Mouse (Mus musculus) forebrain, postnatal 0 days (tissue): ENCODE data around the gene Sp110. TPM values are rescaled to one million over a fixed set of nuclear protein-coding genes. Genes with fewer than 3 reads are reported as not detected.
"Not testable (repeated sequence)": the region's sequence is repeated elsewhere in the genome, so short reads cannot be mapped to it uniquely, and the experiment has no call there.

Experiments used
- ATAC-seq: fragments of 200-750 bp; cut with Nextera tagmentation; 2 replicates; pipeline ENCODE4 v1.8.0; 2017; ENCODE audit warnings: mild to moderate bottlenecking, moderate library complexity
- DNase-seq: peaks from one replicate; pipeline ENCODE4 v3.0.0-alpha.2; 2015
- H3K27ac ChIP-seq: fragments of 300-500 bp; sonication (generic); 2 replicates; pipeline ENCODE4 v1.5.1; 2014; ENCODE audit warnings: low read depth, mild to moderate bottlenecking, antibody characterized with exemption, low read length, moderate library complexity, mixed read lengths
- H3K27me3 ChIP-seq: fragments of 300-500 bp; sonication (generic); 2 replicates; pipeline ENCODE4 v1.6.1; 2014; ENCODE audit warnings: mild to moderate bottlenecking, low read length, mixed read lengths; ENCODE audit not compliant: insufficient read depth
- H3K36me3 ChIP-seq: fragments of 300-500 bp; sonication (generic); 2 replicates; pipeline ENCODE4 v1.6.1; 2014; ENCODE audit warnings: mild to moderate bottlenecking, moderate library complexity; ENCODE audit not compliant: insufficient read depth
- H3K4me1 ChIP-seq: fragments of 300-500 bp; sonication (generic); 2 replicates; pipeline ENCODE4 v1.6.1; 2014; ENCODE audit warnings: antibody characterized with exemption; ENCODE audit not compliant: insufficient read depth
- H3K4me2 ChIP-seq: fragments of 300-500 bp; sonication (generic); 2 replicates; pipeline ENCODE4 v1.6.1; 2014; ENCODE audit warnings: low read depth, mild to moderate bottlenecking, moderate library complexity
- H3K4me3 ChIP-seq: fragments of 300-500 bp; sonication (generic); 2 replicates; pipeline ENCODE4 v1.5.1; 2014; ENCODE audit warnings: low read depth, low read length, mixed read lengths
- H3K9ac ChIP-seq: fragments of 300-500 bp; sonication (generic); 2 replicates; pipeline ENCODE4 v1.6.1; 2014; ENCODE audit warnings: mild to moderate bottlenecking
- H3K9me3 ChIP-seq: fragments of 300-500 bp; sonication (generic); 2 replicates; pipeline ENCODE4 v1.6.1; 2016; ENCODE audit warnings: low read length
- WGBS: fragments of 180-500 bp; shearing (Covaris S2); extraction: QIAGEN DNeasy Blood & Tissue Kit; methylation state at CpG from one replicate; pipeline ENCODE4 v1.1.7; 2014; 5-methylcytosine and 5-hydroxymethylcytosine counted together
- polyA plus RNA-seq: library from polyadenylated mRNA; unstranded; fragments of >200 nt; fragmentation: Nextera tagmentation; extraction: Ambion mirVana; gene quantifications from 2 replicates; pipeline ENCODE4 v1.2.1, GENCODE M21; 2015
- total RNA-seq: library from RNA; depleted of rRNA; stranded (reverse); fragments of >200 nt; gene quantifications from 2 replicates; pipeline ENCODE4 v1.2.3, GENCODE M21; 2014; rRNA removed

Gene Sp110
- 1.3 TPM in 2 replicates for total RNA-seq
- 0.44 and 0.94 TPM in 2 replicates for polyA plus RNA-seq

DNA sequence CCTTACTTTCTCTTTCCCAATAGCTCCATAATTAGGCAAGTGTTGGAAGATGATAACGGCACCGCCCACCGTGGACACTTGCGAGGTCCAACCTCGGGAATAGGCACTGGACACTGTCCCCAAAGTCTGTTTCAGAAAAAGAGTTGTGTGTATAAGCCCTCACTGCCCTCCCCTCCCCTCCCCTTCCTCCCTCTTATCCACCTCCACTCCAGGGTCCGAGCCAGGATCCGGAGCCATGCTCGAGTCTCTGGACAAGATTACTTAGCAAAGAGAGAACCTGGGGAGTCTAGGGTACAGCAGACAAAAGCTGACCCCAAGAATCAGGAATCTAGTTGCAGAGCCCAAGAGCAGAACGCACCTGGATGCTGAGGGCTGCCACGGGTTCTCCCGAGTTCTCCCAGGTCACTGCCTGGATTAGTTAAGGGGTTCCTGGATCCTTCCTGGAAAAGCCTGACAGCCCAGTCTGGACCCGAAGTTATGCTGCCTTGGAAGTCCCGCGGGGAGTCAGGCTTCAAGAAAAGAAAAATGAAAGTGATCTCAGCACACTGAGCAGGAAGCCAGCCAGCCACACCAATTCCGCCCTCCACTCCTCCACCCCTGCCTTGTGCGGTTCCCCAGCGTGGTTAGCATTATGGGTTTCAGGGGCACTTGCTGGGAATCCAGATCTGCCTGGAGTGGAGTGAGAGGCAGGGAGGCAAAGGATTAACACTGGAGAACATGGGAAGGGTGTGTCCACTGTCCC is at the start of gene Sp110:
Sp110 (minus strand) TSS at position 547 of the 742 bp plus-strand sequence.
- not testable (repeated sequence) for DNase-seq, H3K27me3 ChIP-seq, H3K4me2 ChIP-seq, H3K4me3 ChIP-seq, H3K27ac ChIP-seq, ATAC-seq, H3K9ac ChIP-seq, H3K36me3 ChIP-seq, H3K9me3 ChIP-seq, H3K4me1 ChIP-seq
- WGBS: 81% methylated on average over 16 of the region's 17 CpGs

DNA sequence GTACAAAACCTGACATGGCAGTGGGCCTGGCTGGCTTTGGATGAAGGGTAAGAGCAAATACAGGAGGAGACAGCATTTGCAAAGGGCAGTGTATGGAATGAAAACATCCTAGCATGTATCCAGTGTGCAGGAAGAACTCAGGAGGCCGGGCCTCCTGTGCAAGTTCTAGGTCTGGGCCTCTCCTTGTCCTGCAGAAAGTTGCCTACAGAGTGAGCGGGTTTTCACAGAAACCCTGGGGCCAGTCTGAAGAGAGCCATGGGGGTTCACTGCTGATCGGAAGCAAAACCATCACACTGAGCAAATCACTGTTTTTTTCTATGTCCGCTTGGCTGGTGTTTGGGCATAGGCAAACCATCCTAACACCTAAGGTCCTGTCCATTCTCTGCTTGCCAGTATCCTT is 39.5 kb upstream of the Sp110 start:
- H3K27me3 ChIP-seq, H3K27ac ChIP-seq, H3K9ac ChIP-seq, H3K4me3 ChIP-seq, H3K4me1 ChIP-seq, H3K36me3 ChIP-seq, DNase-seq, ATAC-seq, H3K4me2 ChIP-seq, H3K9me3 ChIP-seq: not testable (repeated sequence)
- 83% methylated on average over 4 of the region's 4 CpGs for WGBS

DNA sequence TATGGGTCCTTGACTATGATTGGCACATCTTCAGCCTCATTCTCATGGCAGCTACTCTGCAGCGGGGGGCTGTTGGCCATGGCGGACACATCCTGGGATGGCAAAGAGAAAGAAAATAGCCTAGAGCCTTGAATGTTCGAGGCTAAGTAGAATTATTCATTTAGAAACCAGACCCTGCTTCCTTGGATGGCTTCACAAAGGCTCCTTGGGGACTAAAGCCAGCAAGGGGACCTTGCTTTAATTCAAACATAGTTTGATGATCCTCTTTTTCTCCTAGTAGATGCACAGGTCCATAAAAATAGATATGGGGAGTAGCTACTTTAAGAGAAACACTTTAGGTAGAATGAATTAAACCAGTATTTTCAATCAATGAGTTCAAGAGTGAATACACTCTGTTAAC is 38.3 kb upstream of the Sp110 start:
- H3K4me2 ChIP-seq, ATAC-seq, H3K4me3 ChIP-seq, H3K9ac ChIP-seq, DNase-seq, H3K9me3 ChIP-seq, H3K4me1 ChIP-seq, H3K27ac ChIP-seq, H3K36me3 ChIP-seq, H3K27me3 ChIP-seq: not testable (repeated sequence)
- WGBS: 51% methylated on average over 3 of the region's 3 CpGs

DNA sequence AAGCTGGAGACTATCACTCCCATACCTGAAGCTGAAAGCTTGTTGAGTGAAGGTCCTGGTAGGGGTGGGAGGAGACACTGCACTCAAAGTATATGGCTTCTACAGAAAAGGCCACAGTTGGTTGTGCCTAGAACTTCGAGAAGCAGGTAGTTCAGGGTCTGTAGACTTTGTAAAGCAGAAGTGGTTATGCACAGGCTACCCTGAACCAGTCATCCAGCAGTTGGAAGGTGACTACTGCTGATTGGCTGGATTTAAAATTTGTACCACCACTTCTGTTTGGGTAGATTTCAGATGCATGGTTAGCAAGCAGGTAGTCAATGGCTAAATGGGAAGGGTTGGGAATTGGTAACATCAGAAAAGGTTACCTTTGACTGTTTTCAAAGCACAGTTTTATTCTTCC is 20.1 kb upstream of the Sp110 start:
- H3K9me3 ChIP-seq, H3K36me3 ChIP-seq, H3K27me3 ChIP-seq, H3K4me3 ChIP-seq, H3K4me1 ChIP-seq, H3K9ac ChIP-seq, DNase-seq, H3K27ac ChIP-seq, H3K4me2 ChIP-seq, ATAC-seq: not testable (repeated sequence)
- WGBS: 50% methylated on average over 1 of the region's 1 CpGs

DNA sequence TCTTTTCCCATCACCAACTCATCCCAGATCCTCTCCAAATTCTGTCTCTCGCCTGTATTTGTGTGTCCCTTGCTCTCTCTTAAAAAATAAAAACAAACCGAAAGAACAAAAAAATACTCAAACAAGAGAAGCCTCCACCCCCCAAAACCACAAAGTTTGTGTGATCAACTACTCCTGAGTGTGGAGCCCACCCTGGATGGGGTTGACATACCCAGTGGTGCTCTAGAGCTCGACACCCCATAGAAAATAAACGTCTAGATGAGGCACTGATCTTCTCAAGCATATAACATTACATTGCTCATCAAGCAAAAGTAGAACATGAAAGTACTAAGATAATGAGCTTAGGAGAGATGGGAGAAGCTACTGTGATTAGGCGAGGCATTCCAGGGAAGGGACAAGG is 18.5 kb upstream of the Sp110 start:
- not testable (repeated sequence) for H3K9ac ChIP-seq, H3K9me3 ChIP-seq, DNase-seq, ATAC-seq, H3K36me3 ChIP-seq, H3K4me3 ChIP-seq, H3K4me2 ChIP-seq, H3K4me1 ChIP-seq, H3K27ac ChIP-seq, H3K27me3 ChIP-seq
- 68% methylated on average over 4 of the region's 5 CpGs for WGBS

DNA sequence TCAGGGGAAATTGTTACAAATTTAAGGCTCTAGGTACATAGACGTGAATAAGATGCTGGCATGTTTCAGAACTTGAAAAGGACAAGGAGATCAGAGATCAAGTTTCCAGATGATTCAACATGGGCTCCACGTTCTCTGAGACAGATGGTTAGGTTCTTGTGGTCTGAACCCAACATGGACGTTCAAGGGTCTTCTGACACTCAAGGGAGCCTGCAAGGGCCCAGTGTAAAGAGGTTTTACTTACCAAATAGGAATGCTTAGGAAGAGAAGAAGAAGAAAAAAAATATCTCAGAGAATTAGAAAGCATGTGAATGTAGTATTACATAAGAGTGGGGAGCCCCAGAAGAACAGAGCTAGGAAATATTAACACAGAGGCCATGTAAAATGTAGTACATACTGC is 17.2 kb upstream of the Sp110 start:
- not testable (repeated sequence) for H3K4me2 ChIP-seq, H3K27ac ChIP-seq, H3K27me3 ChIP-seq, DNase-seq, H3K4me1 ChIP-seq, H3K36me3 ChIP-seq, H3K4me3 ChIP-seq, H3K9me3 ChIP-seq, H3K9ac ChIP-seq, ATAC-seq
- WGBS: 65% methylated on average over 3 of the region's 3 CpGs

DNA sequence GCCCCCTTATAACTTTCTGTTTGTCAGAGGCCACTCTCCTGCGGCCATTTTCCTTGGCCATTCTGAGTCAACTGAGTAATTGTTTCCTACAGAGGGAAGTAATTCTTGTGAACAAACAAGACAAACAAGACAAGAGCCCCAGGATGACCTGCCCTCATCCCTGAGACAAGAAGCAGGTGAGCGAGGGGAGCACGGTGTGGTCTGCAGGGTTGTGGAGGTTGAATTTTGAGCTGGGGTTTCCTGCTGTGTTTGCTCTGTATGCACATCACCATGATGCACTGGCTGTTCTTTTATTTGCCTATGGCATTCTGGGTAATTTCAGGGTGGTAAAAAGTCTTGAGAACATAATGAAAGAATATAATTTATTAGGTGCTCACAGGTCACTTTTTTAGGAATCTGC is 16.5 kb upstream of the Sp110 start:
- not testable (repeated sequence) for DNase-seq, H3K36me3 ChIP-seq, H3K27ac ChIP-seq, H3K27me3 ChIP-seq, H3K4me2 ChIP-seq, ATAC-seq, H3K4me1 ChIP-seq, H3K4me3 ChIP-seq, H3K9ac ChIP-seq, H3K9me3 ChIP-seq
- WGBS: 92% methylated on average over 3 of the region's 3 CpGs

DNA sequence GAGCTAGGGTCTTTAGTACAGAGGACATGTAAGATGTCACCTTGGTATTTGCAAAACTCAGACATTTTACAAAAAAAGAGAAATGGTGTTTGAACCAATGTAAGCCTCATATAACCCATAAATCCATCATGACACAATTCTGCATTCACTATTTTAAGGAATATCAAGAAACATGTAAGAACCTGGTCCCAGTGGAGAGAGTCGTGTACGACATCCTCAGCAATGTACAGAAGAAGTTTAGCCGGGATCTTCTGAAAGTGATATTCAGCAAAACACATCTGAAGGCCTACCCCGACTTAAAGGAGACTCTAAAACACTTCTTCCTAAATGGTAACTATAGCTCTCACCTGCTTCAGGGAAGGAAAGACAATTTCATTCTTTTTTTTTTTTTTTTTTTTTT is 12.0 kb upstream of the Sp110 start:
- no CpG with 5 or more reads among the region's 4 CpGs for WGBS
- not testable (repeated sequence) for DNase-seq, H3K27me3 ChIP-seq, H3K27ac ChIP-seq, ATAC-seq, H3K9me3 ChIP-seq, H3K4me2 ChIP-seq, H3K36me3 ChIP-seq, H3K9ac ChIP-seq, H3K4me1 ChIP-seq, H3K4me3 ChIP-seq

DNA sequence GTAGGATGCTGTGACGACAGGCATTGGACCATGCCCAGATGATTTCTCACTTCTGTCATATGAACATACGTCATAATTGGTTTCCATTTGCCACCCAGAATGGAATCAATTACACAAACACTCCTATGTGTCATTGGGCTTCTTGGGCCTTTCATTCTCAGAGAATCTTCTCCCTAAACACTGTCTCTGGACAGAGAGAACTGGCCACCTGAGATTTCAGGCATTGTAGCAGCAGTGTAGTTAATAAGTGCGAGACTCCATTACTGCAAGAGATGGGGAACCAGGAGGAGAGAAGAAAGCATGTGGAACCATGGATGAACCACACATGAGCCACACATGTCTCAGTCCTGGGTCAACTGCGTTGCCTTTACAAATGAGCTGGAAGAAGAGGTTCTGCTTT is 9.7 kb upstream of the Sp110 start:
- 86% methylated on average over 3 of the region's 4 CpGs for WGBS
- H3K4me1 ChIP-seq, H3K27me3 ChIP-seq, H3K9me3 ChIP-seq, DNase-seq, H3K9ac ChIP-seq, H3K4me2 ChIP-seq, ATAC-seq, H3K4me3 ChIP-seq, H3K27ac ChIP-seq, H3K36me3 ChIP-seq: not testable (repeated sequence)

DNA sequence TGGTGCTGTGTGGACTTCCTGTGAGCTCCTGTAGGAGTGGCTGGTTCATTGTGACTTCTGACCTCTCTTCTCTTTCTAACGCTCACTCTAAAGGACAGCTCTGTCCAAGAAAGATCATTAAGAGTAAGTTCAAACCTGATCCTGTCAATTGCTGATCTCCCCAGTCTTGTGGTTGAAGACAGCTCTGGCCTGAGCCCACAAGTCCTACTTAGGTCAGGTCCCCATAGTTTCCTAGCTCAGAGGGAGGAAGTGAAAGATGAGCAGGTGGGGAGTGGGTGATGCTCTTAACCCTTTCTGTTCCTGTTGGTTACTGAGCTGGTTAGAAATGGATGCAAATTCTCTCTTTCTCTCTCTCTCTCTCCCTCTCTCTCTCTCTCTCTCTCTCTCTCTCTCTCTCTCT is 5.7 kb upstream of the Sp110 start:
- H3K4me3 ChIP-seq, H3K27ac ChIP-seq, H3K27me3 ChIP-seq, H3K36me3 ChIP-seq, DNase-seq, H3K4me1 ChIP-seq, H3K4me2 ChIP-seq, ATAC-seq, H3K9me3 ChIP-seq, H3K9ac ChIP-seq: not testable (repeated sequence)
- WGBS: no CpG with 5 or more reads among the region's 1 CpGs

DNA sequence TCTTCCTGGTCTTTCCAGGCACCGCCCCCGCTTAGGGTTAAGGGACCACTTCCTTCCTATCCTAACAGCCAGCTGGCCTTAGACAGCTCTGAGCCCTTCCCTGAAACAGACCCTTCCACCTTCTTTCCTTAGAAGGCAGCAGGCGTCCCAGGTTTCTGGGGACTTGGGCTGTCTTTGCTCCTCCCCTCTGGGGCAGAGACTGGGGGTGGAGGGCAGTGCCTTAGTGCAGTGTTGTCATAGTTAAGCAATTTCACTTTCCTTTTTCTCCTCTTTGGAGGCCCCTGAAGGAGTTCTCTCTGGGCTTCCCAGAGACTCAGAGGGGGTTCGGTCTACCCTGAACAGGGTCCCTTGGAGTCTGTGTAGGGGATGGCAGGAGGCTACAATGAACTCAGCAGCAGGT is 2.2 kb upstream of the Sp110 start:
- not testable (repeated sequence) for H3K4me2 ChIP-seq, H3K9me3 ChIP-seq, H3K27ac ChIP-seq, H3K27me3 ChIP-seq, H3K36me3 ChIP-seq, H3K4me1 ChIP-seq, DNase-seq, H3K4me3 ChIP-seq, H3K9ac ChIP-seq, ATAC-seq
- 65% methylated on average over 4 of the region's 4 CpGs for WGBS
